Mouse (Mus musculus): Measurements from ENCODE around the gene Atp6v0c.

DNA sequence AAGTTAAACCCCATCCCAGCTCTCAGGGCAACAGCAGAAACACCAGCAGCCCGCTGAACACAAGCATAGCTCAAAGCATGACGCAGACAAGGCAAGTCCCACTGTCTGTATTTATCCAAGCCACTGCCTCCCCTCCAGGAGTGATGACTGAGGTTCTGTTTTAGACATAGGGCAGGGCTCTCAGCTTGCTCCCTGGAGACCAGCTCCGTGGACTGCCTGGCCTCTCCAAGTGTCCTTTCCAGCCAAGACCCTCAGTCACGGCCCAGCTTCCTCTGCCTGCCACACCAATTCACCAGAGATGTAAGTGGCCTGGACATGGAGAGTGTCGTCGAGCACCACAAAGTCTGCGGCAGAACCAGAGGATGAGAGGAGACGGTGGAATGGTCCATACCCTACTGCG, 13.8 kb downstream of the Atp6v0c start:
- TF ChIP-seq CTCF (IDR thresholded peaks at IDR 0.05; ENCODE audit: low read depth, low read length): no peak
- no peak for TF ChIP-seq POLR2AphosphoS5 (IDR thresholded peaks at IDR 0.05; ENCODE audit: insufficient replicate concordance, low read depth, low read length)
- no peak for TF ChIP-seq GATA1 (IDR thresholded peaks at IDR 0.05; ENCODE audit: borderline replicate concordance, low read length)
- TF ChIP-seq GATA2 (IDR thresholded peaks at IDR 0.05; ENCODE audit: borderline replicate concordance, low read depth, low read length): no peak
- TF ChIP-seq TAL1 (conservative IDR thresholded peaks at IDR 0.05; ENCODE audit: low read depth, low read length): no peak

Measured in G1E (cell line).